Mouse (Mus musculus) cerebellum, adult 2 months (tissue): ENCODE measurements around the gene Ppp6r2.

Experiments
- CTCF ChIP-seq: fragments of 200-500 bp; IDR thresholded peaks from 2 replicates; pipeline ENCODE4 v1.5.1; 2011; ENCODE audit warnings: low read depth, mild to moderate bottlenecking, control low read depth, low read length, moderate library complexity, borderline replicate concordance; ENCODE audit not compliant: insufficient read depth
- POLR2A ChIP-seq: fragments of 200-500 bp; IDR thresholded peaks from 2 replicates; pipeline ENCODE4 v1.6.1; 2011; ENCODE audit warnings: low read length, control low read depth, borderline replicate concordance; ENCODE audit not compliant: insufficient read depth

DNA sequence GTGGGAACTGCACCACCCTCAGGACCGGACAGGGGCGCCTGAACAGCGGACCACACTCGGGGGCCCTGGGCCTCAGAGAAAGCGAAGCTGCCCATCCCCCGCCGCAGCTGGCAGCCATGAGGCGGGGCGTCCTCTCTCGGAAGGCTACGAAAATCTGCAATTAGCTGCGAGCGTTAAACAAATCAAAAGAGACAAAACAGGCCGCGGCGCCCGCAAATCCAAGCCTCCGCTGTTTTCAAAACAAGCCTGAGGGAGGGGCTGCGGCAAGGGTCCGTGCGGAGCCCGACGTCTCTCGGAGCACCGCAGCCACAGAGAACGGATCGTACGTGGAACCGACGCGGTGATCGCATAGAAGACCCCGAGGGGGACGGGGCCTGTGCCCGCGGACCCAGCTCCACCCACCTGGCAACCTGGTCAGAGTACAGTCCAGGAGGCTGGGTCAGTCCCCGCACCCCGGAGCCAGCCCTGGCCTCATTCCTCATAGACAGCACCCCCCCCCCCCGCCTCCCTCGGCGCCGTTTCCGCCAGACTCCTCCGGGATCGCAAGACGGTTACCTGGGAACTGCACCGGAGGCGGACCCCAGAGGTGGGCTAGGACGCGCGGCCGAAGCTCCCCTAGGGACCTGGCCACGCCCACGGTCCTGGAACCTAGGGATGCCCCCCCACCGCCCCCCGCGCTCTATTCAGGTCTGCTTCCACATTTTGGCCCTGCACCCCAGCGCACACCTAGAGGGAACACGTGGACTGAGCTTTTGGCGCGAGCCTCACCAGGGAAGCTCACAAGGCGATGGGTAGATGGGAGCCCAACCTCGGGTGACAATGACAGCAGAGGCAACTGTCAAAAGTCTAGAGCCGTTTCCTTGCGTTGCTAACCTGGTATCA lies 38.1 kb upstream of the Ppp6r2 start:
- TF ChIP-seq CTCF (no peak), POLR2A (no peak)
